Mouse (Mus musculus): ENCODE data around the gene Hoxc11. TPM values are rescaled to one million over a fixed set of nuclear protein-coding genes. Genes with fewer than 3 reads are reported as not detected.
A peak's percentile ranks its signal among the peaks of the same experiment; 100 is the strongest.

The Hoxc11 gene
- total and polyA plus RNA-seq, 2 experiments from 2014 or later = not detected

GRCm38 (mm10) chr15:102965003-102965891, 11.0 kb downstream of the Hoxc11 start:
- no peak overlapping the region for H3K9ac ChIP-seq (replicated peaks; ENCODE audit: low read depth, low read length)
- no peak overlapping the region for H3K27ac ChIP-seq (ENCODE audit: low read depth)
- H3K4me2 ChIP-seq (ENCODE audit: low read depth, low read length) = no peak overlapping the region
- TF ChIP-seq EP300 (IDR thresholded peaks at IDR 0.05; ENCODE audit: low read depth) (no peak), CTCF (IDR thresholded peaks at IDR 0.05; ENCODE audit: low read depth) (no peak)
- DNase-seq (ENCODE audit: low spot score) (no peak), ATAC-seq (ENCODE audit: insufficient read depth, low read depth) (no peak)
- no peaks in the 10 kb centered on the region for H3K9me3 ChIP-seq (replicated peaks; ENCODE audit: control insufficient read depth, low read length)
- H3K36me3 ChIP-seq (replicated peaks; ENCODE audit: control insufficient read depth, insufficient read depth, low read length) = no peaks in the 10 kb centered on the region
- no peaks in the 10 kb centered on the region for H3K4me1 ChIP-seq (ENCODE audit: control insufficient read depth, insufficient read depth)
- peaks cover 98% of the 10 kb centered on the region for H3K27me3 ChIP-seq (ENCODE audit: control insufficient read depth, insufficient read depth, low read length)
- no peak overlapping the region for H3K4me3 ChIP-seq (ENCODE audit: low read depth, low read length)
- 6% methylated on average over 26 of the region's 26 CpGs for WGBS

- 5% methylated on average over 29 of the region's 30 CpGs for WGBS
- Histone ChIP-seq H3K27ac (ENCODE audit: low read depth) (no peak overlapping the region), H3K4me2 (ENCODE audit: low read depth, low read length) (no peak overlapping the region), H3K4me1 (ENCODE audit: control insufficient read depth, insufficient read depth) (no peaks in the 10 kb centered on the region), H3K36me3 (replicated peaks; ENCODE audit: control insufficient read depth, insufficient read depth, low read length) (no peaks in the 10 kb centered on the region), H3K9ac (replicated peaks; ENCODE audit: low read depth, low read length) (no peak overlapping the region), H3K9me3 (replicated peaks; ENCODE audit: control insufficient read depth, low read length) (no peaks in the 10 kb centered on the region), H3K4me3 (ENCODE audit: low read depth, low read length) (peak overlapping the region; percentile 9), H3K27me3 (ENCODE audit: control insufficient read depth, insufficient read depth, low read length) (peaks cover 98% of the 10 kb centered on the region)
- peak; percentile 65 for DNase-seq (ENCODE audit: low spot score)
- ATAC-seq (ENCODE audit: insufficient read depth, low read depth) = peak; percentile 65; the same call in 1 of the 2 replicates
- TF ChIP-seq EP300 (IDR thresholded peaks at IDR 0.05; ENCODE audit: low read depth) (no peak), CTCF (IDR thresholded peaks at IDR 0.05; ENCODE audit: low read depth) (peak; percentile 64)
These were observed 11.9 kb downstream of the Hoxc11 start for GRCm38 (mm10) chr15:102965892-102966775.

GRCm38 (mm10) chr15:102966776-102967311, 12.6 kb downstream of the Hoxc11 start, which contains the start of gene Hoxc10:
Gene Hoxc10, plus strand, starts transcription at chr15:102966796.
- Histone ChIP-seq H3K36me3 (replicated peaks; ENCODE audit: control insufficient read depth, insufficient read depth, low read length) (no peaks in the 10 kb centered on the region), H3K27ac (ENCODE audit: low read depth) (no peak within 1 kb of the TSS), H3K4me3 (ENCODE audit: low read depth, low read length) (peak within 1 kb of the TSS; percentile 9), H3K27me3 (ENCODE audit: control insufficient read depth, insufficient read depth, low read length) (peaks cover 98% of the 10 kb centered on the region), H3K9ac (replicated peaks; ENCODE audit: low read depth, low read length) (no peak within 1 kb of the TSS), H3K9me3 (replicated peaks; ENCODE audit: control insufficient read depth, low read length) (no peaks in the 10 kb centered on the region), H3K4me1 (ENCODE audit: control insufficient read depth, insufficient read depth) (no peaks in the 10 kb centered on the region), H3K4me2 (ENCODE audit: low read depth, low read length) (no peak within 1 kb of the TSS)
- no peak for ATAC-seq (ENCODE audit: insufficient read depth, low read depth)
- no peak for DNase-seq (ENCODE audit: low spot score)
- TF ChIP-seq CTCF (IDR thresholded peaks at IDR 0.05; ENCODE audit: low read depth) = no peak
- no peak for TF ChIP-seq EP300 (IDR thresholded peaks at IDR 0.05; ENCODE audit: low read depth)
- WGBS = 3% methylated on average over 27 of the region's 27 CpGs

- no peak within 1 kb of the TSS for H3K9ac ChIP-seq (replicated peaks; ENCODE audit: low read depth, low read length)
- H3K4me1 ChIP-seq (ENCODE audit: control insufficient read depth, insufficient read depth) = no peaks in the 10 kb centered on the region
- DNase-seq (ENCODE audit: low spot score) = no peak
- no peak within 1 kb of the TSS for H3K27ac ChIP-seq (ENCODE audit: low read depth)
- TF ChIP-seq CTCF (IDR thresholded peaks at IDR 0.05; ENCODE audit: low read depth) (no peak), EP300 (IDR thresholded peaks at IDR 0.05; ENCODE audit: low read depth) (no peak)
- ATAC-seq (ENCODE audit: insufficient read depth, low read depth) = no peak
- H3K9me3 ChIP-seq (replicated peaks; ENCODE audit: control insufficient read depth, low read length) = no peaks in the 10 kb centered on the region
- WGBS = 6% methylated on average over 12 of the region's 12 CpGs
- peak within 1 kb of the TSS; percentile 9 for H3K4me3 ChIP-seq (ENCODE audit: low read depth, low read length)
- H3K36me3 ChIP-seq (replicated peaks; ENCODE audit: control insufficient read depth, insufficient read depth, low read length) = no peaks in the 10 kb centered on the region
- H3K4me2 ChIP-seq (ENCODE audit: low read depth, low read length) = no peak within 1 kb of the TSS
- H3K27me3 ChIP-seq (ENCODE audit: control insufficient read depth, insufficient read depth, low read length) = peaks cover 100% of the 10 kb centered on the region
These were observed 13.0 kb downstream of the Hoxc11 start, which contains the start of gene Hoxc5 for GRCm38 (mm10) chr15:102967312-102967510. Gene Hoxc5, plus strand, starts transcription at chr15:102967443.

- Histone ChIP-seq H3K9me3 (replicated peaks; ENCODE audit: control insufficient read depth, low read length) (no peaks in the 10 kb centered on the region), H3K9ac (replicated peaks; ENCODE audit: low read depth, low read length) (no peak overlapping the region), H3K27me3 (ENCODE audit: control insufficient read depth, insufficient read depth, low read length) (peaks cover 100% of the 10 kb centered on the region), H3K36me3 (replicated peaks; ENCODE audit: control insufficient read depth, insufficient read depth, low read length) (no peaks in the 10 kb centered on the region), H3K4me2 (ENCODE audit: low read depth, low read length) (no peak overlapping the region), H3K4me1 (ENCODE audit: control insufficient read depth, insufficient read depth) (no peaks in the 10 kb centered on the region), H3K27ac (ENCODE audit: low read depth) (no peak overlapping the region), H3K4me3 (ENCODE audit: low read depth, low read length) (no peak overlapping the region)
- no peak for TF ChIP-seq EP300 (IDR thresholded peaks at IDR 0.05; ENCODE audit: low read depth)
- TF ChIP-seq CTCF (IDR thresholded peaks at IDR 0.05; ENCODE audit: low read depth) = no peak
- DNase-seq (ENCODE audit: low spot score) (no peak), ATAC-seq (ENCODE audit: insufficient read depth, low read depth) (no peak)
- WGBS = 4% methylated on average over 34 of the region's 34 CpGs
These were observed 13.5 kb downstream of the Hoxc11 start for GRCm38 (mm10) chr15:102967511-102968397.

All from heart, postnatal 0 days (tissue).